Mouse (Mus musculus) thymus, adult 2 months (tissue): ENCODE measurements at regions not wholly inside any gene's neighbourhood (a gene's known extent, or its start where the extent isn't known, plus 50 kb on each side); places are given as distances from the start of the nearest gene placed in this dataset.

Experiments
- DNase-seq: peaks from one replicate; pipeline ENCODE4 v3.0.0; 2021
- H3K27ac ChIP-seq: fragments of 200-500 bp; 2 replicates; pipeline ENCODE4 v1.5.1; 2012; ENCODE audit warnings: low read length, control low read depth; ENCODE audit not compliant: control insufficient read depth, insufficient read depth
- H3K27me3 ChIP-seq: fragments of 200-500 bp; 2 replicates; pipeline ENCODE4 v1.6.1; 2012; ENCODE audit warnings: mild to moderate bottlenecking, low read length, moderate library complexity, mixed read lengths; ENCODE audit not compliant: control insufficient read depth, insufficient read depth
- H3K36me3 ChIP-seq: fragments of 200-500 bp; 2 replicates; pipeline ENCODE4 v1.6.1; 2012; ENCODE audit warnings: mild to moderate bottlenecking, low read length, moderate library complexity; ENCODE audit not compliant: control insufficient read depth, insufficient read depth
- H3K4me1 ChIP-seq: fragments of 200-500 bp; replicated peaks from 2 replicates; pipeline ENCODE4 v1.6.1; 2012; ENCODE audit warnings: low read length; ENCODE audit not compliant: control insufficient read depth, insufficient read depth
- H3K4me3 ChIP-seq: fragments of 200-500 bp; 2 replicates; pipeline ENCODE4 v1.5.1; 2012; ENCODE audit warnings: mild to moderate bottlenecking, low read length, control low read depth, moderate library complexity; ENCODE audit not compliant: control insufficient read depth, insufficient read depth
- CTCF ChIP-seq: fragments of 200-500 bp; IDR thresholded peaks from 2 replicates; pipeline ENCODE4 v1.5.1; 2012; ENCODE audit warnings: mild to moderate bottlenecking, control low read depth, low read length, moderate library complexity, borderline replicate concordance; ENCODE audit not compliant: control insufficient read depth, poor library complexity, insufficient read depth; ENCODE audit errors: extremely low read depth
- POLR2A ChIP-seq: fragments of 200-500 bp; IDR thresholded peaks from 2 replicates; pipeline ENCODE4 v1.6.1; 2012; ENCODE audit warnings: mild to moderate bottlenecking, low read length, control low read depth, moderate library complexity; ENCODE audit not compliant: control insufficient read depth, poor library complexity, insufficient read depth; ENCODE audit errors: extremely low read depth
- WGBS: fragments of 180-500 bp; shearing (Covaris S2); methylation state at CpG from one replicate; pipeline ENCODE4 v1.1.7; 2018; 5-methylcytosine and 5-hydroxymethylcytosine counted together

DNA sequence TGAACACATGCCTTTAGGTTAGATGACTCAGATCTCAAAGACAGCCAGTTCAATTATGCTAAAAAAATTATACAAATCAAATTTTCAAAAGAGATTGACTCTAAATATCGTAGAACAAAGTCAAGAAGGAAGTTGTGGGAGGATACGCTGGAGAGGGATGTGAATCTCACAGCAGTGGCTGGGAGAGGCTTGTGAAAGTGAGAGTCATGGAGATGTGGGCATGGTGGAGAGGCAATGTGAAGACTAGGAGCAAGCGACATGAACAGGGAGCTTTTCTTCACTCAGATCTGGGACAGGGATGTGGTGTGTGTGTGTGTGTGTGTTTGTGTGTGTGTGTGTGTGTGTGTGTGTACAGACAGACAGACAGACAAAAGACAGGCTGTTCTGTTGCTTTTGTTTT lies 87.9 kb upstream of the Dlx2 start:
- Histone ChIP-seq H3K4me1 (peaks cover 6% of the 10 kb centered on the region; the same call in 1 of the 2 replicates), H3K4me3 (no peak overlapping the region), H3K27ac (no peak overlapping the region), H3K36me3 (no peaks in the 10 kb centered on the region), H3K27me3 (no peaks in the 10 kb centered on the region)
- TF ChIP-seq POLR2A: no peak
- no peak for DNase-seq
- WGBS: 54% methylated on average over 3 of the region's 3 CpGs

DNA sequence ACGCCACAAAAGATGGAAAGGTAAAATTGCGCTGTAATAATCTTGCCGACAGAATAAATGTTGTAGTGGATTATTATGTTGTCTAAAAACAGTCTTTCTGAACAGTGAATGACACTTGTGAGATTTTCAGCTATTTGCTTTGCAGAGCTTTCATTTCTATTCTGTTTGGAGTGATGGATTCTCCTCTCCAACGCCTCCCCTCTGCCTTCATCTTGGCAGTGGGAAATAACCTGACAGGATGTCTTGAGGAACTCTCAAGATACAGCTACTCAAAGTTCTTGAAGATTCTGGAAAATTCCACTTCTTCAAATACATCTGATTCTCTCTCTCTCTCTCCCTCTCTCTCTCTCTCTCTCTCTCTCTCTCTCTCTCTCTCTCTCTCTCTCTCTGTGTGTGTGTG lies 89.6 kb upstream of the Dlx2 start:
- DNase-seq: no peak
- no peak overlapping the region for H3K27ac ChIP-seq
- WGBS: 93% methylated on average over 4 of the region's 4 CpGs
- no peak overlapping the region for H3K4me3 ChIP-seq
- TF ChIP-seq POLR2A (no peak), CTCF (no peak)
- no peaks in the 10 kb centered on the region for H3K27me3 ChIP-seq
- H3K4me1 ChIP-seq: no peaks in the 10 kb centered on the region
- no peaks in the 10 kb centered on the region for H3K36me3 ChIP-seq

DNA sequence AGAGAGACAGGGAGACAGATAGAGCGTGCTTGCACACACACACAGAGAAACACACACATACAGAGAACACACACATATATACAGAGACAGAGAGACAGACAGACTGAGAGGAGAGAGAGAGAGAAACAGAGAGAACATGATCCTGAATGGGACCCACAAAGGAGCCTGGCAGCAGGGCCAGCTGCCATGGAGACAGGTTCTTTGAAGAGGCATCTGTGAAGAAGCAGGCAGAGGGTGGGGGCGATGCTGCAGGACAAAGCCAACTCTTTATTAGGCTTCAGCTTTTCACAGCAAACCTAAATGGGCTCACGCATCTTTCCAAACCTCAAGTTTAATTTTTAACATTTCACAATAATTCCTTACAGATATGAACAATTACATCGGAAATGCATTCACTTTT lies 90.0 kb upstream of the Dlx2 start:
- no peak overlapping the region for H3K4me3 ChIP-seq
- no peak for TF ChIP-seq CTCF
- no peak for TF ChIP-seq POLR2A
- WGBS: 92% methylated on average over 4 of the region's 4 CpGs
- H3K36me3 ChIP-seq: no peaks in the 10 kb centered on the region
- H3K27me3 ChIP-seq: no peaks in the 10 kb centered on the region
- no peak for DNase-seq
- no peaks in the 10 kb centered on the region for H3K4me1 ChIP-seq
- H3K27ac ChIP-seq: no peak overlapping the region

DNA sequence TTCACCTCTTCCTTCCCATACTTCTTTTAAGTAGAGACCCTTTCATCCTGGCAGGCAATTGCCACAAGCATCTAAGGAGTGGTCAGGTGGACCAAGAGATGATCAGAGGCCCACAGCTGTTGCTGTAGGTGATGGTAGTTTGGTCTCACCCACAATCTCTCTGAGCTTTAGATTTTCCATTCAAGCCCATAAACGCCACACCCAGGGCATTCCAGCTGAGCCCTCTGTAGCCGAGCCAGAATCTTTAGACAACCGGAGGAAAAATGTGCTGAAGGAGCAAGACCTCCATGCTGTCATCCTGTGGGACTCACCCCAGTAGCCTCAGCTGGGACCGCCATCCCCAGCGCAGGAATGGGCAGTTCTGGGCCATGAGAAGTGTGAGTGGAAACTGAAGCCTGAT lies 93.7 kb upstream of the Dlx2 start:
- TF ChIP-seq CTCF: no peak
- TF ChIP-seq POLR2A: no peak
- WGBS: 93% methylated on average over 5 of the region's 5 CpGs
- H3K4me1 ChIP-seq: 0 out of 2 replicates have a peak, but pooled peaks cover 3% of the 10 kb centered on the region
- H3K27me3 ChIP-seq: no peaks in the 10 kb centered on the region
- H3K4me3 ChIP-seq: no peak overlapping the region
- DNase-seq: no peak
- no peaks in the 10 kb centered on the region for H3K36me3 ChIP-seq
- no peak overlapping the region for H3K27ac ChIP-seq

GRCm38 (mm10) chr2:71644038-71644470 lies 97.5 kb upstream of the Dlx2 start:
- Histone ChIP-seq H3K36me3 (no peaks in the 10 kb centered on the region), H3K4me1 (0 out of 2 replicates have a peak, but pooled peaks cover 3% of the 10 kb centered on the region), H3K27me3 (no peaks in the 10 kb centered on the region), H3K27ac (no peak overlapping the region), H3K4me3 (no peak overlapping the region)
- DNase-seq: no peak
- TF ChIP-seq POLR2A (no peak), CTCF (no peak)
- 15% methylated on average over 6 of the region's 6 CpGs for WGBS

DNA sequence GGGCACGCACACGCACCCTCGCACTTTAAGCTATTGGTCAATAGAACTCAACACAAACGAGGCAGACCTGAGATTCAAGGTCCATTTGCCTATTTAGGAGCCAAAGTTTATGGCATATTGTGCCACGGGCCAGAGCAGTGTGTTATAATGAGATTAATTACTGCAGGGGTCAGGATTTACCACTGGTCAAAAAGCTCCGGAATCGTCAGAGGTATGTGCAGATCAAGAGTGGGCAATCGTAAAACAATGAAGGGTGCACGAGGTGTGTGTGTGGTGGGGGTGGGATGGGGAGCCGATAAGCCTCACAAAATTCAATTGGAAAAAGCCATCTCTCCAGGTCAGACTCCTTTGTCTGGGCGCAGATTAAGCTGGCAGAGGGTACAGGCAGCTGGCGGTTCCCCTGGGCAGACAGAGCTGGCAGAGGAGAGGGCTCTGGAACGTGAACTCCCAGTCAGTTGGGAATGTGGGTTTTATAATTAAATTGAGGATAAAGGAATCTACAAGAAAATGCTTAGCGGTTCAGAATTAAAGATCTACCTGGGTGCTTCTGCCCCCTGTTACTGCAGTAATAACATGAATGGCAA lies 97.4 kb upstream of the Itga6 start:
- no peak for DNase-seq

GRCm38 (mm10) chr2:71651662-71652061 lies 93.8 kb upstream of the Itga6 start:
- H3K27me3 ChIP-seq: no peaks in the 10 kb centered on the region
- H3K27ac ChIP-seq: no peak overlapping the region
- TF ChIP-seq POLR2A: no peak
- TF ChIP-seq CTCF: no peak
- DNase-seq: no peak
- WGBS: 86% methylated on average over 2 of the region's 2 CpGs
- H3K36me3 ChIP-seq: no peaks in the 10 kb centered on the region
- peaks cover 16% of the 10 kb centered on the region for H3K4me1 ChIP-seq
- H3K4me3 ChIP-seq: no peak overlapping the region

More for the DNA sequence above, 97.4 kb upstream of the Itga6 start:
- Histone ChIP-seq H3K27me3 (no peaks in the 10 kb centered on the region), H3K27ac (no peak overlapping the region), H3K36me3 (no peaks in the 10 kb centered on the region), H3K4me1 (peaks cover 10% of the 10 kb centered on the region), H3K4me3 (no peak overlapping the region)
- 97% methylated on average over 14 of the region's 14 CpGs for WGBS
- no peak for TF ChIP-seq CTCF
